Mouse (Mus musculus) stomach, embryonic 14.5 days (tissue): ENCODE measurements around the gene Wnt2b. TPM values are rescaled to one million over a fixed set of nuclear protein-coding genes. Genes with fewer than 3 reads are reported as not detected.

Experiments
- ATAC-seq: fragments of 200-750 bp; cut with Nextera tagmentation; 2 replicates; pipeline ENCODE4 v1.8.0; 2017; ENCODE audit warnings: low read depth, moderate TSS enrichment; ENCODE audit not compliant: insufficient number of reproducible peaks, insufficient read depth, low FRiP score
- H3K27ac ChIP-seq: fragments of 300-500 bp; sonication (generic); 2 replicates; pipeline ENCODE4 v1.5.1; 2014; ENCODE audit warnings: mild to moderate bottlenecking, low read length, moderate library complexity, mixed read lengths
- H3K27me3 ChIP-seq: fragments of 300-500 bp; sonication (generic); 2 replicates; pipeline ENCODE4 v1.6.1; 2014; ENCODE audit warnings: low read length, control low read depth, mixed read lengths; ENCODE audit not compliant: control insufficient read depth, insufficient read depth
- H3K36me3 ChIP-seq: fragments of 300-500 bp; sonication (generic); 2 replicates; pipeline ENCODE4 v1.6.1; 2014; ENCODE audit warnings: mild to moderate bottlenecking, control low read depth, low read length, moderate library complexity, mixed read lengths; ENCODE audit not compliant: control insufficient read depth, insufficient read depth
- H3K4me1 ChIP-seq: fragments of 300-500 bp; sonication (generic); 2 replicates; pipeline ENCODE4 v1.6.1; 2014; ENCODE audit warnings: low read length, control low read depth, mixed read lengths; ENCODE audit not compliant: control insufficient read depth, insufficient read depth
- H3K4me2 ChIP-seq: fragments of 300-500 bp; sonication (generic); replicated peaks from 2 replicates; pipeline ENCODE4 v1.6.1; 2014; ENCODE audit warnings: low read depth, low read length, control low read depth
- H3K4me3 ChIP-seq: fragments of 300-500 bp; sonication (generic); 2 replicates; pipeline ENCODE4 v1.5.1; 2014; ENCODE audit warnings: low read depth, low read length, control low read depth
- H3K9ac ChIP-seq: fragments of 300-500 bp; sonication (generic); replicated peaks from 2 replicates; pipeline ENCODE4 v1.6.1; 2014; ENCODE audit warnings: low read depth, mild to moderate bottlenecking, control low read depth, low read length, moderate library complexity, mixed read lengths
- H3K9me3 ChIP-seq: fragments of 300-500 bp; sonication (generic); 2 replicates; pipeline ENCODE4 v1.6.1; 2016; ENCODE audit warnings: low read depth, low read length, control low read depth; ENCODE audit not compliant: control insufficient read depth
- WGBS: fragments of 180-500 bp; shearing (Covaris S2); extraction: QIAGEN DNeasy Blood & Tissue Kit; methylation state at CpG from one replicate; pipeline ENCODE4 v1.1.7; 2014; 5-methylcytosine and 5-hydroxymethylcytosine counted together
- polyA plus RNA-seq: library from polyadenylated mRNA; unstranded; fragments of >200 nt; fragmentation: Nextera tagmentation; extraction: Ambion mirVana; gene quantifications from 2 replicates; pipeline ENCODE4 v1.2.1, GENCODE M21; 2014

Gene Wnt2b
- polyA plus RNA-seq: 4.1 and 4.5 TPM in 2 replicates

DNA sequence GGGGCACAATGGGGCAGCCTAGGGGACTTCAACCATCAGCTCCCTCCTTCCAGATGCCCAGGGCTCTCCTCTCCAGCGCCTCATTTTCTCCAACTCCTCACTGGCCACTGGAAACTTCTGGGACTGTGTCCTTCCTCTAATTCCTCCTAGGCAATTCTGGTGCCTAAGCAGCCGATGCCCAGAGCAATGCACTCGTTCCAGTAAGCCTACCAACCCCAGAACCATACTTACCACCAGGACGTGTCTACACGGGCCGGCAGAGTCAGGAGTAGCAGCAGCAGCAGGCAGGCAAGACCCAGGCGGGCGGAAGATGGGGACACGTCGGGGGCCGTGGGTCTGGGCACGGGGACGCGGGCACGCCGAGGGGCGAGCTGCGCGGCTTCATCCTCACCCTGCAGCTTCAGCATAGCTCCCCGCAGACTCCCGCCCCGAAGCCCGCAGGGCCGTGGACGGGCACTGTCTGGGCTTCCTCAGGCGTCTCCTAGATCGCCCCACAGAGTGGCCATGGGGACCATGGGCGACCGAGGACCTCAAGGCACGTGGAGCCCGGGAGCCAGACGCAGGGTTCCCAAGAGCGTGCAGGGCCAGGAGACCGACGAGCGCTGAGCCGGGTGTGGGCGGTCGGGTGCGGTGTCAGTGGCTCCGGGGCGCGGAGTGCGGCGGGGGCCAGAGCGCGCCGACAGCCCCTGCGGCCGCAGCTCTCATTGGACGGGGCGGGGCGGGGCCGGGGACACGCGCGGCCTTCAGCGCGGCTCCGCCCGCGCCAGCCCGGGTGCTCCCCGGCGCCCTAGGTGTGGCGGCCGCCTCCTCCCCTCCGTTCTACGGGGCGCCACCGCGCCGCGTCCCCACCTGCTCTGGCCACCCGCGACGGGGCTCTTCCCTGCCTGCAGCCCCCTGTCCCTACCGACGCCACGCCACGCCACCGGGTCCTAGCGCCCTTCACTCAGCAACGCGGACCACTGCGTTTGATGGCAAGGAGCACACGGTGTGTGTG is at the start of gene Wnt2b:
Gene Wnt2b, minus strand, starts transcription at position 856 of the 994 bp plus-strand sequence.
- peak within 1 kb of the TSS; percentile 67 for H3K4me2 ChIP-seq
- H3K4me3 ChIP-seq: peak within 1 kb of the TSS; percentile 42
- H3K4me1 ChIP-seq: peaks cover 7% of the 10 kb centered on the region; the same call in 1 of the 2 replicates
- no peaks in the 10 kb centered on the region for H3K36me3 ChIP-seq
- peak within 1 kb of the TSS; percentile 4; the same call in 1 of the 2 replicates for H3K27ac ChIP-seq
- peak; percentile 55 for ATAC-seq
- WGBS: 1% methylated on average over 71 of the region's 87 CpGs
- no peaks in the 10 kb centered on the region for H3K27me3 ChIP-seq
- no peaks in the 10 kb centered on the region for H3K9me3 ChIP-seq
- peak within 1 kb of the TSS; percentile 14 for H3K9ac ChIP-seq

DNA sequence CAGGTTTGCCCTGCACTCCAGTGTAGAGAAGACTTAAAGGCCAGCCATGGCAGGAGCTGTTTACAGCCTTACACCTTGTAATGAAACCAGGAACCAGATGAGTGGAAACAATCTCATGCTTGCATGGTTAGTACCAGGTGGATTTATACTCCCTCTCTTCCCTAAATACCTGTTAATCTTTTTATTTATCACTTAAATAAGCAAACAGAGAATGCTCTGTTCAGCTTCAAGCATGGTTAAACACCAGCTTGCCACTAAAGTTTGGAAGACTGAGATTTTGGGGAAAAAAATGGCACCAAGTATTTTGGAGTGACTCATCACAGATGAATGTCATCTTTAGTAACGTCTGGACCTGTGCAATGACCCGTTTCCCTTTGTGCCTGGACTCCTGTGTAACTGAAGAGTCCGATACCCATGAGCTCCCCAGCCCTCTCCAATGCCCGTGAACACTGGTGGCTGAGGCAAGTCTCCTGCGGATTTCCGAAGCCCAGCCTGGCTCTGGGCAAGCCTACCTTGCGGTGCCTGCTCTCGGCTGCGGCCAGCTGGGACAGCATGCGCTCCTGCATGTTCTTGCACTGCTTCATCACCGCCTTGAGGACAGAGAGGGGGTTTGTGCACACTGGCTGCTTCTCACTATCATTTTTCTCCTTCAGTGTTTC is 49.1 kb upstream of the Wnt2b start:
- 89% methylated on average over 11 of the region's 11 CpGs for WGBS
- H3K27me3 ChIP-seq: no peaks in the 10 kb centered on the region
- ATAC-seq: no peak
- no peak overlapping the region for H3K4me3 ChIP-seq
- peaks cover 34% of the 10 kb centered on the region for H3K36me3 ChIP-seq
- H3K9me3 ChIP-seq: no peaks in the 10 kb centered on the region
- H3K9ac ChIP-seq: no peak overlapping the region
- no peaks in the 10 kb centered on the region for H3K4me1 ChIP-seq
- H3K4me2 ChIP-seq: no peak overlapping the region
- no peak overlapping the region for H3K27ac ChIP-seq

DNA sequence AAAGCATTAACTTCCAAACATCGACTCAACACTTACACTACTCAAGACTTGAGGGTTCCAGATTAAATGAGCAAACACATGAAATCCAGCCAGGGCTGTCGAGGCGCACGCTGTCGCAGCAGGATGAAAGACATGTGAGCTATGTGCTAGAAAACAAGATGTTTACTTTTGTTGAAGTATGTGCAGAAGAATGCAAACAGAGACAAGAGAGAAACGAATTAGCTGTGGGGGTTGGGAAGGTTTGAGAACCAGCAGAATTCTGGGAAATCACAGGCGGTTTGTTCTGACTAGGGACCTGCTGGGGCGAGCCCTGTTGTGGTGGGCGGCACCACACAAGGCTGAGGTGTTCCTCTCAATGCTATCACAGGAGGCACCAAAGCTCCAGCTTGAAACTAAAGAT is 46.3 kb upstream of the Wnt2b start:
- H3K27ac ChIP-seq: no peak overlapping the region
- ATAC-seq: peak; percentile 6; the same call in 1 of the 2 replicates
- H3K4me3 ChIP-seq: no peak overlapping the region
- no peaks in the 10 kb centered on the region for H3K27me3 ChIP-seq
- H3K4me2 ChIP-seq: no peak overlapping the region
- H3K4me1 ChIP-seq: no peaks in the 10 kb centered on the region
- 59% methylated on average over 9 of the region's 9 CpGs for WGBS
- H3K9me3 ChIP-seq: no peaks in the 10 kb centered on the region
- no peak overlapping the region for H3K9ac ChIP-seq
- peaks cover 54% of the 10 kb centered on the region for H3K36me3 ChIP-seq

GRCm38 (mm10) chr3:105006101-105006500 is 44.4 kb upstream of the Wnt2b start:
- no peak overlapping the region for H3K27ac ChIP-seq
- no peaks in the 10 kb centered on the region for H3K27me3 ChIP-seq
- no peak overlapping the region for H3K9ac ChIP-seq
- H3K4me2 ChIP-seq: no peak overlapping the region
- WGBS: 94% methylated on average over 6 of the region's 6 CpGs
- 0 out of 2 replicates have a peak, but pooled peaks cover 2% of the 10 kb centered on the region for H3K4me1 ChIP-seq
- no peaks in the 10 kb centered on the region for H3K9me3 ChIP-seq
- no peak for ATAC-seq
- peaks cover 60% of the 10 kb centered on the region for H3K36me3 ChIP-seq
- H3K4me3 ChIP-seq: no peak overlapping the region

DNA sequence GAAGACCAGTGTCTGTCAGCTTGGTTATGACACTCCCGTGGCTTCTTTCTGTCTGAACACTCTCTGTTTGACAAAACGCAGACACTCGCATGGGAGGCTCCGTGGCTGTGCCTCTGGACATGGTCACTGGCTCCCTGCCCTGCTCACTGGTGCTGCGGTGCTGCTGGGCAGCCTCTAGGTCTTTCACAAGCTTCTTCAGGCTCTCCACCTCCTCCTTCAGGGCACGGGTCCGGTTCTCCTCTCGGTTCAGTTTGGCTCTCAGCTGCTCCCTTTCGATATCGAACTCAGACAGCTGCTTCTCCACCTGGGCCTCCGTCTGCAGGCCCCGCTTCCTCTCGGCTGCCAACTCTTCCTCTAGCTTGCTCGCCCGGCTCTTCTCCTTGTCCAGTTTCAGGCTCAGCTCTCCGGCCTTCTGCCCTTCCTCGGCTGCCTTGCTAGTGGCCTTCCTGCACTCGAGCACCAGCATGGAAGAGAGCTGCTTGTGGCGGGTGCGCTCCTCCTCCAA is 43.9 kb upstream of the Wnt2b start:
- H3K27ac ChIP-seq: no peak overlapping the region
- no peak for ATAC-seq
- no peak overlapping the region for H3K9ac ChIP-seq
- H3K36me3 ChIP-seq: peaks cover 56% of the 10 kb centered on the region
- H3K4me3 ChIP-seq: no peak overlapping the region
- WGBS: 86% methylated on average over 20 of the region's 20 CpGs
- 0 out of 2 replicates have a peak, but pooled peaks cover 4% of the 10 kb centered on the region for H3K4me1 ChIP-seq
- H3K9me3 ChIP-seq: no peaks in the 10 kb centered on the region
- no peak overlapping the region for H3K4me2 ChIP-seq
- H3K27me3 ChIP-seq: no peaks in the 10 kb centered on the region

DNA sequence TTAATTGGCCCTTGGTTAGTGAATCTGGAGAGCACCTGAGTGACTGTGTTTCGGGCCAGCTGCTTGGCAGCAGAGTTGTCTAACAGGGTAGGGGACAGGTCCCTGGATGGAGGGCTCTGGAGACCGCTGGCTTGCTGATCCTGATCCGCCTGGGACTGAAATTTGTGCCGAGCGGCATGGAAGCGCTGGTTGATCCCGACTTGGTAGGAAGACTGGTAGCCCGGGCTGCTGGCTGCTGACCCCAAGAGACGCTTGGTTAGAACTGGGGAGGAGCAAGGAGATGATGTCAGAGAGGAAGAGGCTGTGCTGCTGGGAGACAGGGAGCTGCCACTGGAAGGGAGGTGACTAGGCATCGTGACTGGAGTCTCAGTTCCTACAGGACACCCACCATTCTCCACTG is 43.3 kb upstream of the Wnt2b start:
- H3K4me3 ChIP-seq: no peak overlapping the region
- no peaks in the 10 kb centered on the region for H3K27me3 ChIP-seq
- 0 out of 2 replicates have a peak, but pooled peaks cover 4% of the 10 kb centered on the region for H3K4me1 ChIP-seq
- ATAC-seq: no peak
- H3K4me2 ChIP-seq: no peak overlapping the region
- no peaks in the 10 kb centered on the region for H3K9me3 ChIP-seq
- peaks cover 50% of the 10 kb centered on the region for H3K36me3 ChIP-seq
- WGBS: 90% methylated on average over 10 of the region's 10 CpGs
- H3K9ac ChIP-seq: no peak overlapping the region
- H3K27ac ChIP-seq: no peak overlapping the region

- Histone ChIP-seq H3K4me1 (0 out of 2 replicates have a peak, but pooled peaks cover 4% of the 10 kb centered on the region), H3K9ac (no peak overlapping the region), H3K9me3 (no peaks in the 10 kb centered on the region), H3K27ac (no peak overlapping the region), H3K4me2 (no peak overlapping the region), H3K27me3 (no peaks in the 10 kb centered on the region), H3K36me3 (peaks cover 46% of the 10 kb centered on the region), H3K4me3 (no peak overlapping the region)
- WGBS: 86% methylated on average over 14 of the region's 14 CpGs
- no peak for ATAC-seq
Observed at GRCm38 (mm10) chr3:105003960-105004463, 42.3 kb upstream of the Wnt2b start.

GRCm38 (mm10) chr3:105001374-105001773 is 39.7 kb upstream of the Wnt2b start:
- ATAC-seq: no peak
- no peaks in the 10 kb centered on the region for H3K27me3 ChIP-seq
- H3K9ac ChIP-seq: no peak overlapping the region
- H3K4me3 ChIP-seq: no peak overlapping the region
- H3K4me2 ChIP-seq: no peak overlapping the region
- H3K36me3 ChIP-seq: peaks cover 29% of the 10 kb centered on the region
- H3K4me1 ChIP-seq: 0 out of 2 replicates have a peak, but pooled peaks cover 4% of the 10 kb centered on the region
- no peaks in the 10 kb centered on the region for H3K9me3 ChIP-seq
- H3K27ac ChIP-seq: no peak overlapping the region
- 64% methylated on average over 6 of the region's 6 CpGs for WGBS
